Mouse (Mus musculus): ENCODE measurements around the gene Sf3b4. TPM values are rescaled to one million over a fixed set of nuclear protein-coding genes. Genes with fewer than 3 reads are reported as not detected.

The Sf3b4 gene
- polyA plus RNA-seq, 1 experiment from 2014 or later, result 220 TPM

- Histone ChIP-seq H3K9me3 (ENCODE audit: control insufficient read depth, low read length) (no peaks in the 10 kb centered on the region), H3K27ac (ENCODE audit: low read depth, low read length) (no peak overlapping the region)
These were observed 16.6 kb upstream of the Sf3b4 start for GRCm38 (mm10) chr3:96155501-96155900.

GRCm38 (mm10) chr3:96159820-96160219, 12.3 kb upstream of the Sf3b4 start:
- Histone ChIP-seq H3K4me1 (ENCODE audit: control insufficient read depth, insufficient read depth, low read length) (peaks cover 10% of the 10 kb centered on the region), H3K4me3 (ENCODE audit: low read length) (no peak overlapping the region), H3K27me3 (ENCODE audit: control insufficient read depth, insufficient read depth, low read length) (no peaks in the 10 kb centered on the region), H3K4me2 (replicated peaks; ENCODE audit: low read depth, low read length) (no peak overlapping the region), H3K9ac (ENCODE audit: low read depth, low read length) (no peak overlapping the region), H3K36me3 (ENCODE audit: control insufficient read depth, insufficient read depth, low read length) (peaks cover 13% of the 10 kb centered on the region), H3K27ac (ENCODE audit: low read depth, low read length) (peak overlapping the region; percentile 68; the same call in 1 of the 2 replicates), H3K9me3 (ENCODE audit: control insufficient read depth, low read length) (no peaks in the 10 kb centered on the region)
- no peak for ATAC-seq (ENCODE audit: low FRiP score, low TSS enrichment)
- WGBS, result 61% methylated on average over 4 of the region's 4 CpGs

More at GRCm38 (mm10) chr3:96155501-96155900, 16.6 kb upstream of the Sf3b4 start:
- no peak overlapping the region for H3K4me2 ChIP-seq (replicated peaks; ENCODE audit: low read depth, low read length)
- no peak for ATAC-seq (ENCODE audit: low FRiP score, low TSS enrichment)
- H3K9ac ChIP-seq (ENCODE audit: low read depth, low read length), result no peak overlapping the region
- H3K4me1 ChIP-seq (ENCODE audit: control insufficient read depth, insufficient read depth, low read length), result peaks cover 5% of the 10 kb centered on the region
- H3K36me3 ChIP-seq (ENCODE audit: control insufficient read depth, insufficient read depth, low read length), result peaks cover 53% of the 10 kb centered on the region
- WGBS, result 84% methylated on average over 8 of the region's 8 CpGs
- no peaks in the 10 kb centered on the region for H3K27me3 ChIP-seq (ENCODE audit: control insufficient read depth, insufficient read depth, low read length)
- no peak overlapping the region for H3K4me3 ChIP-seq (ENCODE audit: low read length)

- 59% methylated on average over 4 of the region's 4 CpGs for WGBS
These were observed 11.8 kb upstream of the Sf3b4 start for GRCm38 (mm10) chr3:96160222-96160802.

GRCm38 (mm10) chr3:96160803-96161516, 11.2 kb upstream of the Sf3b4 start:
- Histone ChIP-seq H3K4me1 (ENCODE audit: control insufficient read depth, insufficient read depth, low read length) (peaks cover 10% of the 10 kb centered on the region), H3K4me3 (ENCODE audit: low read length) (peak overlapping the region; percentile 53), H3K9me3 (ENCODE audit: control insufficient read depth, low read length) (no peaks in the 10 kb centered on the region), H3K27me3 (ENCODE audit: control insufficient read depth, insufficient read depth, low read length) (no peaks in the 10 kb centered on the region), H3K4me2 (replicated peaks; ENCODE audit: low read depth, low read length) (peak overlapping the region; percentile 80), H3K36me3 (ENCODE audit: control insufficient read depth, insufficient read depth, low read length) (peaks cover 2% of the 10 kb centered on the region; the same call in 1 of the 2 replicates), H3K27ac (ENCODE audit: low read depth, low read length) (peak overlapping the region; percentile 73), H3K9ac (ENCODE audit: low read depth, low read length) (peak overlapping the region; percentile 63)
- ATAC-seq (ENCODE audit: low FRiP score, low TSS enrichment), result peak; percentile 83
- WGBS, result 2% methylated on average over 12 of the region's 12 CpGs

More at GRCm38 (mm10) chr3:96160222-96160802, 11.8 kb upstream of the Sf3b4 start:
- Histone ChIP-seq H3K9ac (ENCODE audit: low read depth, low read length) (peak overlapping the region; percentile 63; the same call in 1 of the 2 replicates), H3K27me3 (ENCODE audit: control insufficient read depth, insufficient read depth, low read length) (no peaks in the 10 kb centered on the region), H3K4me2 (replicated peaks; ENCODE audit: low read depth, low read length) (peak overlapping the region; percentile 80), H3K4me1 (ENCODE audit: control insufficient read depth, insufficient read depth, low read length) (peaks cover 10% of the 10 kb centered on the region), H3K27ac (ENCODE audit: low read depth, low read length) (peak overlapping the region; percentile 73; the same call in 1 of the 2 replicates), H3K36me3 (ENCODE audit: control insufficient read depth, insufficient read depth, low read length) (peaks cover 8% of the 10 kb centered on the region; the same call in 1 of the 2 replicates), H3K4me3 (ENCODE audit: low read length) (no peak overlapping the region), H3K9me3 (ENCODE audit: control insufficient read depth, low read length) (no peaks in the 10 kb centered on the region)
- ATAC-seq (ENCODE audit: low FRiP score, low TSS enrichment), result no peak

GRCm38 (mm10) chr3:96161869-96162840, 10.0 kb upstream of the Sf3b4 start, which contains the start of gene Mtmr11:
Mtmr11 (plus strand) TSS chr3:96162004.
- ATAC-seq (ENCODE audit: low FRiP score, low TSS enrichment), result peak; percentile 64
- H3K4me2 ChIP-seq (replicated peaks; ENCODE audit: low read depth, low read length), result peak within 1 kb of the TSS; percentile 80
- H3K4me3 ChIP-seq (ENCODE audit: low read length), result peak within 1 kb of the TSS; percentile 53
- H3K36me3 ChIP-seq (ENCODE audit: control insufficient read depth, insufficient read depth, low read length), result no peaks in the 10 kb centered on the region
- peak within 1 kb of the TSS; percentile 73 for H3K27ac ChIP-seq (ENCODE audit: low read depth, low read length)
- peak within 1 kb of the TSS; percentile 63 for H3K9ac ChIP-seq (ENCODE audit: low read depth, low read length)
- WGBS, result 5% methylated on average over 16 of the region's 16 CpGs
- no peaks in the 10 kb centered on the region for H3K27me3 ChIP-seq (ENCODE audit: control insufficient read depth, insufficient read depth, low read length)
- no peaks in the 10 kb centered on the region for H3K9me3 ChIP-seq (ENCODE audit: control insufficient read depth, low read length)
- peaks cover 10% of the 10 kb centered on the region for H3K4me1 ChIP-seq (ENCODE audit: control insufficient read depth, insufficient read depth, low read length)

- no peaks in the 10 kb centered on the region for H3K27me3 ChIP-seq (ENCODE audit: control insufficient read depth, insufficient read depth, low read length)
- peak overlapping the region; percentile 44; the same call in 1 of the 2 replicates for H3K9ac ChIP-seq (ENCODE audit: low read depth, low read length)
- H3K36me3 ChIP-seq (ENCODE audit: control insufficient read depth, insufficient read depth, low read length), result no peaks in the 10 kb centered on the region
- no peak overlapping the region for H3K27ac ChIP-seq (ENCODE audit: low read depth, low read length)
- H3K4me1 ChIP-seq (ENCODE audit: control insufficient read depth, insufficient read depth, low read length), result peaks cover 10% of the 10 kb centered on the region
- ATAC-seq (ENCODE audit: low FRiP score, low TSS enrichment), result no peak
- H3K9me3 ChIP-seq (ENCODE audit: control insufficient read depth, low read length), result no peaks in the 10 kb centered on the region
- peak overlapping the region; percentile 80 for H3K4me2 ChIP-seq (replicated peaks; ENCODE audit: low read depth, low read length)
- whole genome bisulfite sequencing, result 89% methylated on average over 6 of the region's 6 CpGs
- peak overlapping the region; percentile 53; the same call in 1 of the 2 replicates for H3K4me3 ChIP-seq (ENCODE audit: low read length)
These were observed 9.1 kb upstream of the Sf3b4 start for GRCm38 (mm10) chr3:96163040-96163439.

GRCm38 (mm10) chr3:96168466-96169158, 3.5 kb upstream of the Sf3b4 start:
- Histone ChIP-seq H3K27ac (ENCODE audit: low read depth, low read length) (peak overlapping the region; percentile 19; the same call in 1 of the 2 replicates), H3K9ac (ENCODE audit: low read depth, low read length) (no peak overlapping the region), H3K9me3 (ENCODE audit: control insufficient read depth, low read length) (no peaks in the 10 kb centered on the region), H3K4me2 (replicated peaks; ENCODE audit: low read depth, low read length) (no peak overlapping the region), H3K4me1 (ENCODE audit: control insufficient read depth, insufficient read depth, low read length) (peaks cover 3% of the 10 kb centered on the region; the same call in 1 of the 2 replicates), H3K36me3 (ENCODE audit: control insufficient read depth, insufficient read depth, low read length) (peaks cover 5% of the 10 kb centered on the region; the same call in 1 of the 2 replicates), H3K4me3 (ENCODE audit: low read length) (no peak overlapping the region), H3K27me3 (ENCODE audit: control insufficient read depth, insufficient read depth, low read length) (no peaks in the 10 kb centered on the region)
- 74% methylated on average over 12 of the region's 12 CpGs for WGBS
- no peak for ATAC-seq (ENCODE audit: low FRiP score, low TSS enrichment)

- H3K4me1 ChIP-seq (ENCODE audit: control insufficient read depth, insufficient read depth, low read length), result peaks cover 6% of the 10 kb centered on the region; the same call in 1 of the 2 replicates
- WGBS, result 89% methylated on average over 4 of the region's 4 CpGs
- no peaks in the 10 kb centered on the region for H3K27me3 ChIP-seq (ENCODE audit: control insufficient read depth, insufficient read depth, low read length)
- no peak overlapping the region for H3K4me3 ChIP-seq (ENCODE audit: low read length)
- H3K27ac ChIP-seq (ENCODE audit: low read depth, low read length), result no peak overlapping the region
- H3K36me3 ChIP-seq (ENCODE audit: control insufficient read depth, insufficient read depth, low read length), result peaks cover 20% of the 10 kb centered on the region
- H3K9ac ChIP-seq (ENCODE audit: low read depth, low read length), result no peak overlapping the region
- no peak overlapping the region for H3K4me2 ChIP-seq (replicated peaks; ENCODE audit: low read depth, low read length)
- no peak for ATAC-seq (ENCODE audit: low FRiP score, low TSS enrichment)
- no peaks in the 10 kb centered on the region for H3K9me3 ChIP-seq (ENCODE audit: control insufficient read depth, low read length)
These were observed 1.9 kb upstream of the Sf3b4 start for GRCm38 (mm10) chr3:96170276-96170675.

Measured in kidney, embryonic 14.5 days (tissue).